ENCODE assay signal across 32 mouse cellular contexts in genomic region chr17:69380838-69381237, GRCm38 (mm10). TPM values are rescaled to one million over a fixed set of nuclear protein-coding genes. Genes with fewer than 3 reads are reported as not detected.
"Had no signal": no experiment of that assay in that cellular context is flagged by ENCODE, and none has a peak within 500 bp of the region (broad histone marks: within the 10 kb centered on the region; RNA-seq: fewer than 3 reads in every experiment).

No protein-coding gene starts in this region.

- H3K9me3 ChIP-seq: embryonic facial prominence, embryonic 10.5 days; embryonic facial prominence, embryonic 12.5 days; embryonic facial prominence, embryonic 13.5 days; embryonic facial prominence, embryonic 15.5 days; forebrain, embryonic 10.5 days; forebrain, embryonic 12.5 days; forebrain, embryonic 13.5 days; forebrain, embryonic 15.5 days had no signal

- DNase-seq: cerebellum, adult 2 months; cerebellum, adult 8-10 months; cerebellum, adult 9-10 months; cerebellum, postnatal 10 days; cerebellum, postnatal 14 days; cerebellum, postnatal 25 days; cerebellum, postnatal 36 days; embryo, embryonic 11 days; forebrain, postnatal 0 days; gastrocnemius, adult 2 months; gastrocnemius, postnatal 10 days; gastrocnemius, postnatal 14 days; gastrocnemius, postnatal 25 days; gastrocnemius, postnatal 36 days; heart, adult 18-20 months; heart, adult 2 months had no signal

- H3K27me3 ChIP-seq: embryonic facial prominence, embryonic 12.5 days; embryonic facial prominence, embryonic 13.5 days; embryonic facial prominence, embryonic 15.5 days; forebrain, embryonic 12.5 days; forebrain, embryonic 13.5 days; forebrain, embryonic 15.5 days had no signal

- H3K27ac ChIP-seq: embryonic facial prominence, embryonic 10.5 days; embryonic facial prominence, embryonic 12.5 days; embryonic facial prominence, embryonic 13.5 days; embryonic facial prominence, embryonic 15.5 days; forebrain, embryonic 10.5 days; forebrain, embryonic 12.5 days; forebrain, embryonic 13.5 days; forebrain, embryonic 15.5 days; gastrocnemius, adult 2 months; heart, adult 2 months had no signal

- H3K4me3 ChIP-seq: embryonic facial prominence, embryonic 10.5 days; embryonic facial prominence, embryonic 12.5 days; embryonic facial prominence, embryonic 13.5 days; embryonic facial prominence, embryonic 15.5 days; erythroblast, embryonic 14.5 days; forebrain, embryonic 10.5 days; forebrain, embryonic 12.5 days; forebrain, embryonic 13.5 days; forebrain, embryonic 15.5 days; gastrocnemius, adult 2 months; heart, adult 2 months had no signal

- H3K36me3 ChIP-seq: embryonic facial prominence, embryonic 10.5 days; embryonic facial prominence, embryonic 12.5 days; embryonic facial prominence, embryonic 13.5 days; embryonic facial prominence, embryonic 15.5 days; forebrain, embryonic 12.5 days; forebrain, embryonic 15.5 days had no signal

RNA-seq across cellular contexts. Expression of gene Akain1, which starts 58.3 kb away (rescaled TPM):
- total RNA-seq: common myeloid progenitor, adult 5-6 weeks; gastrocnemius, adult 18-20 months; gastrocnemius, adult 2 months; gastrocnemius, adult 8-10 months; gastrocnemius, postnatal 10 days; gastrocnemius, postnatal 14 days; gastrocnemius, postnatal 25 days; gastrocnemius, postnatal 36 days; gastrocnemius, postnatal 4 days; granulocyte monocyte progenitor cell, adult 5-6 weeks; heart, adult 2 months; heart, adult 8-10 months had no signal
- polyA plus RNA-seq: embryonic facial prominence, embryonic 10.5 days; embryonic facial prominence, embryonic 12.5 days; embryonic facial prominence, embryonic 13.5 days; embryonic facial prominence, embryonic 14.5 days; embryonic facial prominence, embryonic 15.5 days; erythroblast, embryonic 14.5 days; forebrain, embryonic 10.5 days had no signal
